Mouse (Mus musculus) heart, embryonic 10.5 days (tissue): ENCODE measurements around the gene Ung. TPM values are rescaled to one million over a fixed set of nuclear protein-coding genes. Genes with fewer than 3 reads are reported as not detected.
A peak's percentile ranks its signal among the peaks of the same experiment; 100 is the strongest.

ENCODE experiments used
- DNase-seq: peaks from one replicate; pipeline ENCODE4 v3.0.0-alpha.2; 2017; ENCODE audit warnings: low spot score
- H3K27ac ChIP-seq: fragments of 300-500 bp; sonication (generic); 2 replicates; pipeline ENCODE4 v1.5.1; 2016; ENCODE audit warnings: mild to moderate bottlenecking
- H3K27me3 ChIP-seq: fragments of 300-500 bp; sonication (generic); 2 replicates; pipeline ENCODE4 v1.6.1; 2016; ENCODE audit warnings: mild to moderate bottlenecking; ENCODE audit not compliant: poor library complexity, insufficient read depth, severe bottlenecking
- H3K36me3 ChIP-seq: fragments of 300-500 bp; sonication (generic); 2 replicates; pipeline ENCODE4 v1.6.1; 2016; ENCODE audit warnings: mild to moderate bottlenecking, moderate library complexity
- H3K4me1 ChIP-seq: fragments of 300-500 bp; sonication (generic); 2 replicates; pipeline ENCODE4 v1.6.1; 2016; ENCODE audit warnings: mild to moderate bottlenecking
- H3K4me3 ChIP-seq: fragments of 300-500 bp; sonication (generic); 2 replicates; pipeline ENCODE4 v1.5.1; 2016; ENCODE audit warnings: mild to moderate bottlenecking, moderate library complexity
- H3K9me3 ChIP-seq: fragments of 300-500 bp; sonication (generic); 2 replicates; pipeline ENCODE4 v1.6.1; 2016; ENCODE audit warnings: mild to moderate bottlenecking, moderate library complexity
- WGBS: fragments of 180-500 bp; shearing (Covaris S2); methylation state at CpG from one replicate; pipeline ENCODE4 v1.1.7; 2016; 5-methylcytosine and 5-hydroxymethylcytosine counted together
- polyA plus RNA-seq: library from polyadenylated mRNA; unstranded; fragments of >200 nt; fragmentation: Nextera tagmentation; extraction: Ambion mirVana; gene quantifications from 2 replicates; pipeline ENCODE4 v1.2.1, GENCODE M21; 2016

Ung gene
- polyA plus RNA-seq, 1 experiment from 2014 or later, result 70.9 TPM

DNA sequence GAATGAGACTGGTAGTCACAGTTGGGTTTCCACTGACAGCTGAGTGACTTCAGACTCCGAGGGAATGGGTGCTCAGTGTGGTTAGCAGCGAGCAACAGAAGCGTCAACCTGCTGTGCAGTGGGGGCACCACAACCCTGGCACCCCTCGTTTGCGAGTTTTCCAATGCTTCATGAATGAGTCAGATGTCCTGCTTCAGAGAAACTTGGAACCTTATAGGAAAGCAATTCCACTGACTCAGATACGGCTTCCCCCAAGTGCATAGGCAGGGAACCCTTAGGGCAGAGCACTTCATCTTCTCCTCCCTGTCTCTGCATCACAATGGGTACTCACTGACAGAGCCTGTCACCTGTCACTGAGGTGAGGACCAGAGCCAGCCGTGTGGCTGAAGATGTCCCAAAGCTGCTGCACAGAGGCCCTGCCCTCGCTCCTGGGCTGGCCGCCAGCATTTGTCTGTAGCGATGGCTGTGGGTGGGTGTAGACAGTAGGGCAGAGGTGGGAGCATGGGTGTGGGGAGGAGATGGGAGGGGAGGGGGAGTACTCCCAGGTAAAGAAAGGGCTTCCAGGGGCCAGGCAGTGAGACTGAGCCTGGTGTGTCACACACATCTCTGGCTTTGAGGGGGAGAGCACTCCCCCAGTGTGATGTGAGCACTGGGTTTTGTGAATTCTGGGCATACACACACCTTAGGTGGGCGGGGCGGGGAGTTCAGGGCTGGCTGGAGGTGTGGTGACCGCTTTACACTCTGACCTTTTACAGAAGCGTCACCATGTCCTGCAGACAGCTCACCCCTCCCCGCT lies 7.5 kb downstream of the Ung start:
- no peak overlapping the region for H3K27ac ChIP-seq
- H3K27me3 ChIP-seq, result no peaks in the 10 kb centered on the region
- no peak overlapping the region for H3K4me3 ChIP-seq
- H3K9me3 ChIP-seq, result no peaks in the 10 kb centered on the region
- H3K4me1 ChIP-seq, result peaks cover 46% of the 10 kb centered on the region
- WGBS, result 85% methylated on average over 15 of the region's 15 CpGs
- DNase-seq, result no peak
- H3K36me3 ChIP-seq, result peaks cover 58% of the 10 kb centered on the region

DNA sequence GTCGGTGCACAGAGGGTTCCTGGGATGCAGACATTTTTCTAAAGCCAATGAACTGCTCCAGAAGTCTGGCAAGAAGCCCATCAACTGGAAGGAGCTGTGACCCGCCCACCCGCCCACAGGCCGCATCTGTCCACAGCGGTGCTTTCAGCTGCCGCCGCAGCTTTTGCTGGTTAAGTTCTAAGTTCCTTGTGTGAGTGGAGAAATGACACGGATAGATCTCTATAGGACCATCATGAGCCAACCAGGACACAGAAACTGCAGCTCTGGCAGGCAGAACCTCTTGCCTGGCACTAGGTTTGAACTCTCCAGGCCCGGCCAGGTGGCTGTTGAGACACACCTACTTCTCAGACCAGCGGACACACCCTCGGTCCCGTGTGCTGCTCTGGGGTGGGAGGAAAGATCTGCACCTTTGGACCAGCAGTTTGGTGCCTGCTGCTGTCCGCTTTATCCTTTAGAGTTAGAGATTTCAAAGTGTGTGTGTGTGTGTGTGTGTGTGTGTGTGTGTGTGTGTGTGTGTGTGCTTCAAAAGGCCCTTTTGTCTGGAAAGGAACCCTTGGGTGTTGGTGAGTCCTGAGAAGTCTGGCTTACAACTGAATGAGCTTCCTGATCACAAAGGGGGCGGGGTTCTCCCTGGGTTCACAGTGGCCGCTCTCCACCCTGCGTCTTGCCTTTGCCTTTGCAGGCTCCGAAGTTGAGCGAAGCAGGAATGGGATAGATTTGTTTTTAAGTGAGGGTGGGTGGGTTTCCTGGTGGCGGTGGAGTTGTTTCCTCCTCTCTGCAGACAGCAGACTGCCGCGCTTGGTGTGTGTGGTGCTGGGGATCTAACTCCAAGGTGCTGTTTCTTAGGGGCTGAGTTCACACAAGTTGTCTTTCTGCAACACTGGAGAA lies 8.3 kb downstream of the Ung start:
- Histone ChIP-seq H3K4me1 (peaks cover 47% of the 10 kb centered on the region), H3K27ac (peak overlapping the region; percentile 53; the same call in 1 of the 2 replicates), H3K36me3 (peaks cover 58% of the 10 kb centered on the region)

DNA sequence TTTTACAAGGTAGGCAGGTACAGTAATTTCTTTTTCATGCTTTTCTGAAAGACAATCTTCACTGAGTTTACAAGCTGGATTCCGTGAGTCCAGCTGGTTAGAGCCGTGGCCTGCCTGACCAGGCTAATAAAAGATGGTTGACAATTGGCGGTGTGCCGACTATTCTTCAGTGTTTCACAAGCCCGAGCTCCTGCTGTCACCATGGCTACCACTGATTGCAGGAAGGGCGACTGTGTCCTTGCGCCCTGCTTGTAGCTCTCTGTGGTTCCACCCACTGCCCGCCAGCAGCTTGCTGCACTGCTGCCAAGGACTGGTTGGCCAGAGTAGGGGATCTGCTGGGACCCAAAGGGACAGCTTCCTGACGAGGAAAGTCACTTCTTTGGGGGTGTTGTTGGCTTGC lies 9.0 kb downstream of the Ung start:
- WGBS, result 55% methylated on average over 9 of the region's 9 CpGs
- DNase-seq, result no peak

More for the DNA sequence above, 8.3 kb downstream of the Ung start:
- Histone ChIP-seq H3K4me3 (no peak overlapping the region), H3K9me3 (no peaks in the 10 kb centered on the region), H3K27me3 (no peaks in the 10 kb centered on the region)
- WGBS, result 79% methylated on average over 21 of the region's 21 CpGs
- no peak for DNase-seq

DNA sequence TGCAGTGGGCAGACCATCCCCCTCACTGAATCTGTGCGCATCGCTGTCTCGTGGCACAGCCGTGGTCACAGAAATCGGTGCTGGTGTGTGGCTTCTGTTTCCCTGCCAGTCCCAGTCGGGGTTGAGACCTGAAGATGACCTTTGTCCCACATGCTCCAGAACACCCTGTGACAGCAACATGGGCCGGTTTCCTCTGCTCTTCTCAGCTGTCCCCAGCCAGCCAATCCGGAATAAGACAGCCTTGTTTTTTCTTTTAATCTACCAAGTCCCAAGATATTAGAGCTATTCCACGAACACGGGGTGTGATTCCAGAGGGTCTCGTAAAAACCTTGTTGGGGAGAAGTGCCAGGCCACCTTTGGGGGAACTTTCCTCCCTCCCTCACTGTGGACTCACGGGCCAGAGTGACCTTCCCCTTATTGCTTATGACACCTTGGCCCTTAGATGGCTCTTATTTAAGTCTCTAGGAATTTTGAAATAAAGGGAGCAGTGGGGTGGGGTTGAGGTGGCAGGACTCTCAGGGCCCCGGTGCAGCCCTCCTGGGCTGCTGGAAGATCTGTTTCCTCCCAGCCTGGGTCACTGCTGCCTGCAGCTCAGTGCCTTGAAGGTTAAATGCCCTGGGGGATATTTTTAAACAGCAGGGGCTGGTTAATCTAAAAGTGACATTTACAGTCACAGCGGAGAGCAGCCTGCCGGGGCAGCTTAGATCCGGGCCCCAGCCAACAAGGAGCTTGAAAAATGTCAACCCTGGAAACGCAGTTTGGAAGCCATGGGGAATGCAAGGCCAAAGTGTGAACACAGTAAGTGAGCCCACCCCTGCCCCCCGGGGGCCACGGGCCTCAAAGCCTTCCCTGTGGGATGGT lies 16.1 kb downstream of the Ung start, which contains the start of gene Acacb:
TSS of gene Acacb (plus strand) at position 508 of the 861 bp plus-strand sequence.
- WGBS, result 19% methylated on average over 19 of the region's 19 CpGs
- H3K27ac ChIP-seq, result peak within 1 kb of the TSS; percentile 90

More for the DNA sequence above, 9.0 kb downstream of the Ung start:
- Histone ChIP-seq H3K4me3 (no peak overlapping the region), H3K36me3 (peaks cover 58% of the 10 kb centered on the region), H3K27me3 (no peaks in the 10 kb centered on the region), H3K4me1 (peaks cover 47% of the 10 kb centered on the region), H3K27ac (peak overlapping the region; percentile 53), H3K9me3 (no peaks in the 10 kb centered on the region)

DNA sequence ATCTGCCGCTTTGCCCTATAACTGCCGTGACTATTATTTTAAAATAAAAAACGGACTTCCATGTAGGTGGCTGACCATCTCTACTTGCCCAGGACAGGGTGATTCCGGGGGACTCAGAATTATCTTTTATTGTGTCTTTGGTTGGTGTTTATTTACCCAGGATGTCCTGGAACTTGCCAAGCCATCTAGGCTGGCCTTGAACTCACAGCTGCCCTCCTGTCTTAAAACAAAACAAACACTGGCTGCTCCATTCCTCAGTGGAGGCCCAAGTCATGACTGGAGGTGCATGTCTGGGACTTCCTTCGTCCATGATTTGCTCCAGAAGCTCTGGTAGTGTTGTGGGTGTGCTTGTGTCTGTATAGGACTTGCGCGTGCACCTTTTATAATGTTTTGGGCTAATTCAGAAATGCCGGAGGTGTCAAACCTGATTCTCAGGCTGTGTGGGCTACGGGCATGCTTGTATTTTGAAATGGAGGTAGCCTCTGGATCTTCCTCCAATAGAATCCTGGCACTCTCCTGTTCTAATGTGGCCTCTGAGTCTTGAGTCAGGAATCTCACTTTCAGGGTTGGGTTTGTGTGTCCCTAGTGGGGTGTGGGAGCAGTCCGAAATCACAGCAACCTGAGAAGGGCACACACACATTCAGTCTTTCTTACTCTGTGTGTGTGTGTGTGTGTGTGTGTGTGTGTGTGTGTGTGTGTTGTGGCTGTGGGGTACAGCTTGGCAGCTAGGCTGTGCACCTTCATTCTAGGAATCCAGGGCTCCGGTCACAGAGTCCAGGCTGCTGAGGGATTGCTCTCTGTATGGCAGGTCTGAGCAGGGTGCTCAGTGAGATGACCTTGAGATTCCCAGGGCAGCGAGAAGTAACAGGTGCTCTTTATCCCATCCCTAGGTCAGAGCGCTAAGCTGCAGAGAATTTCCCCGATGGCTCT lies 17.1 kb downstream of the Ung start:
- Histone ChIP-seq H3K4me1 (peaks cover 59% of the 10 kb centered on the region), H3K36me3 (0 out of 2 replicates have a peak, but pooled peaks cover 2% of the 10 kb centered on the region), H3K27me3 (no peaks in the 10 kb centered on the region), H3K27ac (peak overlapping the region; percentile 90), H3K9me3 (no peaks in the 10 kb centered on the region), H3K4me3 (peak overlapping the region; percentile 49)
- WGBS, result 65% methylated on average over 14 of the region's 14 CpGs
- no peak for DNase-seq

More for the DNA sequence above, 16.1 kb downstream of the Ung start, which contains the start of gene Acacb:
- Histone ChIP-seq H3K27me3 (no peaks in the 10 kb centered on the region), H3K4me1 (peaks cover 48% of the 10 kb centered on the region), H3K36me3 (0 out of 2 replicates have a peak, but pooled peaks cover 2% of the 10 kb centered on the region), H3K4me3 (peak within 1 kb of the TSS; percentile 49), H3K9me3 (no peaks in the 10 kb centered on the region)
- DNase-seq, result peak; percentile 82

DNA sequence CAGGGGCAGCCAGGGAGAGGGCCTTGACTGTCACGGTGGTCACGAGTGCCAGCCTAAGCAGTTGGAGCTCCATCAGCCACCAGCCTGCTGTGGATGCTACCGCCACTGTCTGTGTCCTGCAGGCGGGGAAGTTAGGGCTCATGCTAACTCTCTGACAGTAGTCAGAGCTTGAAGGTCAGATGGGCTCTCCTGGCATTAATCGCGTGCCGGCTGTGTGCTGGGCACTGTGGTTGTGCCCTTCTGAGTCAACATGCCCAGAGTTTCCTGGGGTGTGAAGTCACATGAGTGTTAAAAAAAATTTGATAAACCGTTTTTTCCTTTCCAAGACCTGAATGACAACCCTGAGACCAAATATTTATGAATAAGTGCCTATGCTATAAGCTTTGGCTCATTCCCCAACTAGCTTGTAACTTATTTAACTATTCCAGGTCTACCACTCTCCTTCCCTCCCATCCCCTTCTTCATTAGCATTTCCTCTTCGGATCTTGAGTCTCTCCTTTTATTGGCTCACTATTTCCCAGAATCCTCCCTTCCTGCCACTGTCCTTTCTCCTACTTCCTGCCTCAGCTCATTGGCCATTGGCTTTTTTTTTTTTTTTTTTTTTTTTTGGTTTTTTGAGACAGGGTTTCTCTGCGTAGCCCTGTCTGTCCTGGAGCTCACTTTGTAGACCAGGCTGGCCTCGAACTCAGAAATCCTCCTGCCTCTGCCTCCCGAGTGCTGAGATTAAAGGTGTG lies 22.3 kb downstream of the Ung start:
- Histone ChIP-seq H3K4me3 (no peak overlapping the region), H3K27ac (peak overlapping the region; percentile 47; the same call in 1 of the 2 replicates), H3K9me3 (no peaks in the 10 kb centered on the region), H3K27me3 (no peaks in the 10 kb centered on the region), H3K4me1 (peaks cover 50% of the 10 kb centered on the region), H3K36me3 (0 out of 2 replicates have a peak, but pooled peaks cover 2% of the 10 kb centered on the region)
- 84% methylated on average over 12 of the region's 12 CpGs for WGBS
- no peak for DNase-seq

DNA sequence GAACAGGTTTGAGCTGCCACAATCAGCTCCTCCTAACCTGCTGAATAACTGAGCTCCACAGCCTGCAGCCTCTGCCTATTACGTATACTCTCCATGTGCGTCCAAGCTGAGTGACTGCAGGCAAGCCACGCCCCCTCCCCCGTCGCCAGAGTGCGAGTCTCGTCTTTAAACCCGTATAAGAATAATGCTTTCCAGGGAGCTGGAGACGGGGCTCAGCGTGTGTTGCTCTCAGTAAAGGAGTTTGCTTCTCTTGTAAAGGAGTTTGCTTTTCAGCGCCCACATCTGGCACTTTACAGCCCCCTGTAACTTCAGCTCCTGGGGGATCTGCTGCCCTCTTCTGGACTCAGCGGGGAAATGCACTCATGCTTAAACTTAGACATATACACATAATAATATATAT lies 23.3 kb downstream of the Ung start:
- Histone ChIP-seq H3K36me3 (0 out of 2 replicates have a peak, but pooled peaks cover 2% of the 10 kb centered on the region), H3K27me3 (no peaks in the 10 kb centered on the region), H3K4me1 (peaks cover 46% of the 10 kb centered on the region), H3K27ac (no peak overlapping the region), H3K4me3 (peak overlapping the region; percentile 50), H3K9me3 (no peaks in the 10 kb centered on the region)
- 6% methylated on average over 12 of the region's 12 CpGs for WGBS
- DNase-seq, result no peak

DNA sequence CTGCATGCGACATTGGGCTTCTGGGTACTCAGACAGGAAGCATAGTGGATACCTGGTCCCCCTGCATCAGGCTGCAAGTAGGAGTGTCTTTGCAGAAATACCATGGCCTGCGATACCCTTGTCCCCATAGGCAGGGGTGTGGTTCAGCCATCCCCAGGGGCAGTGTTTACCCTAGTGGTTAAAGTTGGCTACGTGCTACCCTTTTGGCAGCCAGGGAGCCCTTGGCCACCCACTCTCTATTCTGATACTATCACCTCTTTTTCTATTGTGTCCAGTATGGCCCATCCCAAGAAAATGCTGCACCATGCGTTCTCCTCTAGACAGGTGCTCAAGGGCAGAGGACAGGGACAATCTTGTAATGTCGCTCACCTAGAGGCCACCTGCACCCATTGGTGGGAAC lies 24.6 kb downstream of the Ung start:
- WGBS, result 71% methylated on average over 5 of the region's 5 CpGs
- no peaks in the 10 kb centered on the region for H3K9me3 ChIP-seq
- peaks cover 46% of the 10 kb centered on the region for H3K4me1 ChIP-seq
- no peak for DNase-seq
- H3K27ac ChIP-seq, result no peak overlapping the region
- no peak overlapping the region for H3K4me3 ChIP-seq
- H3K27me3 ChIP-seq, result no peaks in the 10 kb centered on the region
- H3K36me3 ChIP-seq, result 0 out of 2 replicates have a peak, but pooled peaks cover 2% of the 10 kb centered on the region

DNA sequence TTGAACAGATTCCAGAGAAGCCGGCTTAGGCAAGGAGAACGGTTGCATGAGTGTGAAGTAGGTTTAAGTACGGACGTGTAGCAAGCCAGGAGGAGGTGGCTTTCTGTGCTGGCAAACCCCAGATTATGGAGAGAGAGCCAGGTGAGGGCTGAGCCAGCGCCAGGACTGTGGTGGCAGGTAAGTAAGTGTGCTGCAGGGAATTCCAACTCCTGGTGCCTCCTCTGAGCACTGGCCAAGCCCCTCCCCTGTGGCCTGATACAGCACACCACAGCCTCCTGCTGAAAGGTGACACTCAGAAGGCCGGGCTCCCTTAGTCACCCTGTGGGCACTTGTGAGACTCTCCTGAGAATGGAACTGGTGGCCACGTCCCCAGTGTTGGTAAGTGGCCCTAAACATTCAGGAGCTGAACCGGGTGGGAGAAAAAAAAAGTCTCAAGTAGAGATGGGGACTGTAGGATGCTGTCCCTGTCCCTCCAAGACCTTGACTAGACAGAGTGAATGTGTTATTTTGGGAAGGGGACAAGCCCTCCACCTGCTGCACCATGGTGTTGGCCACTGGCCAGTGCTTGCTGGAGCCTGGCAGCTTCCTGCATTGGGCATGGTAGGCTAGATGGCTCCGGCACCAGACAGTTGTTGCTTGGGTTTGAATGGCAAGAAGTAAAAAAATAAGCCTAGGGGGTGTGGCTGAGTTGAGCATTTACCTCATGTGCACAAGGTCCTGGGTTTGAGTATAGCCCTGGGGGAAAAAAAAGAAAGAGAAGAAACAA lies 25.2 kb downstream of the Ung start:
- H3K4me1 ChIP-seq, result peaks cover 46% of the 10 kb centered on the region
- 53% methylated on average over 9 of the region's 9 CpGs for WGBS

DNA sequence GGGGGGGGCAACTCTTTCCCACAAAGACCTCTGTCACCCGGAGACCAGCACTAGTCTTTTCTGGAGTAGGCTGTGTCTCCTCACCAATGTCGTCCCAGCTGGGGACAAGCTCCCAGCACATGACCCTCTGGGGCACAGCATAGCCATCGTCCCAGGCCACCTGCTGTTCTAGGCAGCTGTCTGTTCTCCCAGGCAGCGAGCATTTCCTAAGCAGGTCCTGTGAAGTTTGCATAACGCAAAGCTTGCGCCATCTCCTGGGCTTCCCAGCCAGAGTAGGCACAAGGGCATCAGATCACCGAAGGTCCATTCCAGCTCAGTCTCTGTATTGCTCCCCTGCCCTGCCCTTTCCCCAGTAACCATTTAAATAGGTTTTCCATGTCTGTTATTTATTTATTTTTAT lies 27.1 kb downstream of the Ung start:
- Histone ChIP-seq H3K27me3 (no peaks in the 10 kb centered on the region), H3K4me3 (no peak overlapping the region), H3K36me3 (0 out of 2 replicates have a peak, but pooled peaks cover 2% of the 10 kb centered on the region), H3K4me1 (peaks cover 29% of the 10 kb centered on the region), H3K27ac (no peak overlapping the region), H3K9me3 (no peaks in the 10 kb centered on the region)
- DNase-seq, result no peak
- WGBS, result 48% methylated on average over 7 of the region's 7 CpGs

More for the DNA sequence above, 25.2 kb downstream of the Ung start:
- Histone ChIP-seq H3K4me3 (no peak overlapping the region), H3K9me3 (no peaks in the 10 kb centered on the region), H3K27ac (no peak overlapping the region), H3K27me3 (no peaks in the 10 kb centered on the region), H3K36me3 (0 out of 2 replicates have a peak, but pooled peaks cover 2% of the 10 kb centered on the region)
- DNase-seq, result no peak
